Comparison of ENCODE assay signal across 9 mouse cellular contexts in the genomic region with DNA sequence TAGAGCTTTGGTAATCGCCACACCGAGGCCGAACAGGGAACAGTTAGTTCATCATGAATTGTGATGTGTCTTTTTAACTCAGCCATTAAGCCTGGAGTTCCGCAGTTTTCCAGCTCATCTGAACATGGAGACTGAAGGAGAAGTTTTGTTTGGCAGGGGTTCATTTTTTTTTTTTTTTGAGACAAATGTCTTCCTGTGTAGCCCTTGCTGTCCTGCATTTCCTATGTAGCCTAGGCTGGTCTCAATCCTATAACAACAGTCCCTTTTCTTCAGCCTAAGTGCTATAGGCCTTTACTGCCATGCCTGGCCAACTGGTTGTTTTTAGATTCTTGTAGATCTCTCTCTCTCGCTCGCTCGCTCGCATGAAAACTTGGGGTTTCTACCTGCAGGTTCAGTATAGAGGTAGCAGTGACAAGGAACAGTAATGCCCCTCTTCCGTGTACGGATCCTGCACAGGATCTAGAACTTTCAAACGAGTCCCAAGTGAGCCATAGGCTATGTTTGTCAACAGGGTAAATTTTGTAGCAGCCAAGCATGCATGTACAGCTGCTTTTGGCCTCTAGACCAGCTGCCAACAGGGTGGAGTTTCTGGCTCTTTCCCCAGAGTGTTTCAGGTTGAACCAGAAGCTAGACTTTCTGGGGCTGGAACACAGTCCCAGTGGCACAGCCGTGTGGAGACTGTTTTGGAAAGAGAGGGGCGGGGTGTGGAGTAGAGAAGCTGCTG.
A peak's percentile ranks its signal among the peaks of the same experiment; 100 is the strongest.
DNase-seq lines count a peak whose midpoint lies in the region; ATAC-seq and TF ChIP-seq lines count a peak whose summit lies in the region.
"Had no signal": no experiment of that assay in that cellular context is flagged by ENCODE, and none has a peak within 500 bp of the region (broad histone marks: within the 10 kb centered on the region; RNA-seq: fewer than 3 reads in every experiment).

No protein-coding gene starts in this region.

- no peaks in the 10 kb centered on the region for H3K9me3 ChIP-seq in embryonic facial prominence, embryonic 10.5 days
- no peaks in the 10 kb centered on the region for H3K9me3 ChIP-seq in intestine, postnatal 0 days (ENCODE audit: control insufficient read depth)

- H3K4me2 ChIP-seq in intestine, postnatal 0 days (replicated peaks; ENCODE audit: low read depth): no peak overlapping the region

- H3K27ac ChIP-seq in embryonic facial prominence, embryonic 10.5 days (replicated peaks): 0 out of 2 replicates have a peak overlapping the region, but pooled peaks have one; percentile 14
- H3K27ac ChIP-seq in intestine, postnatal 0 days (ENCODE audit: low read depth, low read length): no peak overlapping the region

- peaks cover 20% of the 10 kb centered on the region for H3K36me3 ChIP-seq in embryonic facial prominence, embryonic 10.5 days (replicated peaks)
- peaks cover 8% of the 10 kb centered on the region; the same call in 1 of the 2 replicates for H3K36me3 ChIP-seq in intestine, postnatal 0 days (ENCODE audit: control insufficient read depth, insufficient read depth)

- ATAC-seq in intestine, postnatal 0 days: peak; percentile 33; the same call in 1 of the 2 replicates
- no peak for ATAC-seq in CD4-positive, CD25-positive, alpha-beta regulatory T cell, adult 4 months

- no peak for TF ChIP-seq CTCF in intestine, postnatal 0 days (IDR thresholded peaks at IDR 0.05; ENCODE audit: low read depth)

- DNase-seq in embryonic facial prominence, embryonic 10.5 days (ENCODE audit: low spot score): no peak
- peak; percentile 54 for DNase-seq in gastrocnemius, postnatal 14 days
- DNase-seq in lung, postnatal 10 days: peak; percentile 70
- no peak for DNase-seq in left cerebral cortex, adult 8-10 months (ENCODE audit: low spot score in 2 of 2)
- DNase-seq in cerebellum, postnatal 36 days: no peak
- no peak for DNase-seq in left cerebral cortex, adult 11 months (ENCODE audit: low spot score)
- DNase-seq: thymus, postnatal 36 days had no signal

- H3K9ac ChIP-seq in intestine, postnatal 0 days (ENCODE audit: low read depth, low read length): no peak overlapping the region

- WGBS in embryonic facial prominence, embryonic 10.5 days: 91% methylated on average over 13 of the region's 13 CpGs
- WGBS in intestine, postnatal 0 days: 68% methylated on average over 13 of the region's 13 CpGs

- H3K4me1 ChIP-seq in embryonic facial prominence, embryonic 10.5 days: peaks cover 55% of the 10 kb centered on the region
- no peaks in the 10 kb centered on the region for H3K4me1 ChIP-seq in intestine, postnatal 0 days (replicated peaks; ENCODE audit: control insufficient read depth, insufficient read depth, low read length)

- intact Hi-C loops in gastrocnemius, postnatal 14 days (cut with DNase I; ENCODE audit: low total_unique reads): no loop called here

- no peak overlapping the region for H3K4me3 ChIP-seq in embryonic facial prominence, embryonic 10.5 days
- H3K4me3 ChIP-seq in intestine, postnatal 0 days (ENCODE audit: low read depth, low read length): no peak overlapping the region

- H3K27me3 ChIP-seq in embryonic facial prominence, embryonic 10.5 days (replicated peaks; ENCODE audit: low read depth, poor library complexity, severe bottlenecking): no peaks in the 10 kb centered on the region
- no peaks in the 10 kb centered on the region for H3K27me3 ChIP-seq in intestine, postnatal 0 days (replicated peaks; ENCODE audit: control insufficient read depth, insufficient read depth, low read length)

Comparison
In these comparisons a context has a peak if more than half of its experiments do, and no peak if none do; other contexts are left out.
1. DNase-seq: peak in gastrocnemius, postnatal 14 days (single experiment) and lung, postnatal 10 days (single experiment); none in embryonic facial prominence, embryonic 10.5 days (single experiment), left cerebral cortex, adult 8-10 months (0 of 2), cerebellum, postnatal 36 days (0 of 2) and left cerebral cortex, adult 11 months (single experiment).